ENCODE assay signal across 8 mouse cellular contexts in the genomic region with DNA sequence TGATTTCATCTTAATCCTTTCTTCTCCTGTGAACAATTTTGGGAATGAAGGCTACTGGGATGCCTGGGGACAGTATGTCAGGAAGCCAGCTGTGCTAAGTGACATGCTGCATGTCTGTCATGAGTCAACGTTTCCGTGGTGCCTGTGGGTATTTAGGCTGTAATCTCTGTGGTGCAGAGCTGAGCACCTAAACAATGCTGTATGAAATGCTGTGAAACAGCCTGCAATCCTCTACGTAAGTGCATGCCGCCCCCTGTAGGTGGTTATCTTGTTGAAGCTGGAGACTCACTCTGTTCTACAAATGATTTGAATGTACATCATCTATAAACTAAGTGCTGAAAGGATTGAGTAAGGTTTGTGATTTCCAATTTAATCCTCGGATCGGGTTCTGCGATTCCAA. TPM values are rescaled to one million over a fixed set of nuclear protein-coding genes. Genes with fewer than 3 reads are reported as not detected.
DNase-seq lines count a peak whose midpoint lies in the region; ATAC-seq and TF ChIP-seq lines count a peak whose summit lies in the region.
"Had no signal": no experiment of that assay in that cellular context is flagged by ENCODE, and none has a peak within 500 bp of the region (broad histone marks: within the 10 kb centered on the region; RNA-seq: fewer than 3 reads in every experiment).

No protein-coding gene starts in this region.

- 38% methylated on average over 7 of the region's 7 CpGs for WGBS in forebrain, postnatal 0 days

- no peaks in the 10 kb centered on the region for H3K36me3 ChIP-seq in forebrain, postnatal 0 days (ENCODE audit: insufficient read depth)

- no peak overlapping the region for H3K27ac ChIP-seq in forebrain, postnatal 0 days (ENCODE audit: low read depth, low read length)

- H3K4me3 ChIP-seq in forebrain, postnatal 0 days (ENCODE audit: low read depth, low read length), result no peak overlapping the region

- TF ChIP-seq CTCF in forebrain, postnatal 0 days (IDR thresholded peaks at IDR 0.05; ENCODE audit: low read depth), result peak; percentile 67

- H3K9ac ChIP-seq in forebrain, postnatal 0 days, result 0 out of 2 replicates have a peak overlapping the region, but pooled peaks have one; percentile 22

- peak; percentile 85 for DNase-seq in 3T3-L1 (ENCODE audit: low read depth, low spot score)
- DNase-seq in CD4-positive helper T cell, adult 2 months (ENCODE audit: low read depth, low spot score), result peak; percentile 52
- DNase-seq in brain, adult 2 months (ENCODE audit: low read depth, low spot score), result peak; percentile 86
- DNase-seq in forebrain, postnatal 0 days, result peak; percentile 62
- DNase-seq in kidney, postnatal 4 days, result peak; percentile 70 to 75
- DNase-seq in lung, postnatal 10 days, result peak; percentile 70
- peak; percentile 75 for DNase-seq in right cerebral cortex, postnatal 14 days

- H3K4me1 ChIP-seq in forebrain, postnatal 0 days (ENCODE audit: insufficient read depth), result no peaks in the 10 kb centered on the region

- peak; percentile 70; the same call in 1 of the 2 replicates for ATAC-seq in forebrain, postnatal 0 days

- no peaks in the 10 kb centered on the region for H3K9me3 ChIP-seq in forebrain, postnatal 0 days (ENCODE audit: low read length)

- H3K27me3 ChIP-seq in forebrain, postnatal 0 days (ENCODE audit: insufficient read depth, low read length), result no peaks in the 10 kb centered on the region

- H3K4me2 ChIP-seq in forebrain, postnatal 0 days (ENCODE audit: low read depth), result no peak overlapping the region

RNA-seq across cellular contexts. Expression of a gene that starts 29.5 kb away (rescaled TPM):
- 9.9 and 13.2 TPM in 2 replicates for total RNA-seq in forebrain, postnatal 0 days (2014; rRNA removed)
- 2.5 and 5.3 TPM in 2 replicates for polyA plus RNA-seq in forebrain, postnatal 0 days (2015; fragmentation: Nextera tagmentation; extraction: Ambion mirVana)

RNA-seq across cellular contexts. Expression of a gene that starts 46.4 kb away (rescaled TPM):
- not detected in 2 replicates for total RNA-seq in forebrain, postnatal 0 days (2014; rRNA removed)
- polyA plus RNA-seq in forebrain, postnatal 0 days (2015; fragmentation: Nextera tagmentation; extraction: Ambion mirVana), result not detected in 2 replicates
- total RNA-seq: gastrocnemius, postnatal 4 days had no signal
